Mouse (Mus musculus): ENCODE data around the gene Ptpn3. TPM values are rescaled to one million over a fixed set of nuclear protein-coding genes. Genes with fewer than 3 reads are reported as not detected.

Ptpn3 gene
- 30.4 TPM for polyA plus RNA-seq (2014; fragmentation: Illumina TruSeq; extraction: RNeasy Lipid Tissue Mini Kit (QIAGEN cat#74804); ENCODE audit: low replicate concordance)

DNA sequence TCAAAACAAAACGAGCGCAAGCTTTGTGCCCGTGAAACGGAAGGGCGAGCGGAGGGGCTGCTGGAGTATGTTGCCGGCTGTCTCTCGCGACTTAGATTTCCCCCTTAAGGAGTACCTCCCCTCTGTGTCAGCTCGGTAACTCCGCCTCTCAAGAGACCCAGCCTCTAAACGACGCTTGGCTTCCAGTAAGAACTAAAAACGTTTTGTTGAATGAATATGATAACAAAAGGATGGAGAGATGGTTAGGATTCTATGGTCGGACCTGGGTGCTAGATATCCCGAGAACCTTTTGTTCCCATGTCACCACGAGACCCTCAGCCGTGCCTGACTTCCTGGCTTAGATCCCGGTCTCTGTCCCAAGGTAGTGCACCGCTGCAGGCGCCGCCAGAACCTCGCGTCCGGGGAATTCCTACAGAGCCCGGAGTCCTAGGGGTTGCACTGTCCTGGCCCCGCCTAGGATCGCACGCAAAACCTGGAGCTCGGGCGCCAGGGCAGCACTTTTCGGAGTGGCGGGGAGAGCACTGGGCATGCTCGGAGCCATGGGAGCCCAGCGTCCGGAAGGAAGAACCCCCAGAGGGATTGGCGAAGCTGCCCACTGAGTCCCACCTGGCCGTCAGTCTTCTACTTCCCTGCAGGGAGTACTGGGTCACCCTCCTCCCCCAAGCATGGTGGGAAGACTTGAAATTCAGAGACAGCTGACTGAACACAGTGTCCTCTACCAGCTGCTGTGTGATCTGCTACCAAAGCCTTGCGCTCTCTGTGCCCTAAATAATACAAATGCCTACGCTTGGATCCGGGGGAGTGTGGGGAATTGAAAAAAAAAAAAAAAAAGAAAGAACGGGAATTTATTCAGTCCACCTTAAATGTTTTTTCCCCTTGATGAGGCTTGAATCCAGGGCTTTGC, at the start of gene Ptpn3:
TSS of gene Ptpn3 (minus strand) at position 428 of the 904 bp plus-strand sequence.

GRCm38 (mm10) chr4:57143026-57143937, 158.4 kb downstream of the Ptpn3 start, which contains the start of gene Epb41l4b:
Epb41l4b (minus strand) TSS chr4:57143437.

Other genes with a start within 250 kb of the Ptpn3 start
- gene Epb41l4b, start 158.4 kb downstream of the Ptpn3 start, polyA plus RNA-seq (2014; fragmentation: Illumina TruSeq; extraction: RNeasy Lipid Tissue Mini Kit (QIAGEN cat#74804); ENCODE audit: low replicate concordance), result 269 TPM
- not detected for gene Palm2, start 132.4 kb upstream of the Ptpn3 start, polyA plus RNA-seq (2014; fragmentation: Illumina TruSeq; extraction: RNeasy Lipid Tissue Mini Kit (QIAGEN cat#74804); ENCODE audit: low replicate concordance)

Data from small intestine, adult 10 weeks (tissue).